Mouse (Mus musculus) megakaryocyte progenitor cell, adult 5-6 weeks (primary cell): Measurements from ENCODE around the gene Tenm4. TPM values are rescaled to one million over a fixed set of nuclear protein-coding genes. Genes with fewer than 3 reads are reported as not detected.

Experiments
- ATAC-seq: replicated peaks from 2 replicates; pipeline ENCODE4 v1.8.0; 2016; ENCODE audit warnings: mild to moderate bottlenecking, moderate TSS enrichment, inconsistent platforms; ENCODE audit not compliant: poor library complexity
- total RNA-seq, 2 experiments: library from RNA; stranded (forward) in 1 of 2; stranded (reverse) in 1 of 2; fragments of 157-497, 149-512 nt in 1 of 2; fragments of 200-1000 nt in 1 of 2; gene quantifications; 2 replicates each; pipeline versions ENCODE4 v1.2.3 to v1.2.4; 2015 to 2017

Gene Tenm4
- total RNA-seq, 2 experiments from 2014 or later, result not detected

DNA sequence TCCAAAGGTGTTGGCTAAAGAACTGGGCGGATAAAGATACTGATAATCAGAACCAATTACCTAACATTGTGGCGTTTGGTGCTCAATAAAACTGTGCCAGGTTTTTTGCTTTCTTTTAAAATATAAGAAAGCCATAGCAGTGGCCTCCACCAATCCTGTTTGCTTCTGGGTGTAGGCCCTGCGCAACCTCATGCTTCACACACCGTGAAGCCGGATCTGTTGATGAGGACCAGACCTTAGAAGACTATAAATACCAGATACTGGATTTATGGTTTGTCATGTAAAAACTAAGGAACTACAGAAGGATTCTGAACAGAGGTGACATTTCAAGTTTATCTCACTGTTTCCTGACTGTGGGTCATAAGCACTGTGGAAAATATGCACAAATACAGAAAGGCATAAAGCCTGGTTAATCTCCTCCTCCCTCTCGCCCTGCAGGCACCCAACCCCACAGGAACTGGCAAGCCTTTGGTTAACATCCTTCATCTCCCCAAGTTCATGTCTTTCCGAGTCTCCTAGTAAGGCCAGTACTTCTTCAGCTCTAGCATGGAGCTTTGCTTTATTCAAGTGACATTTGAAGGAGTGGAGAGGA lies 340.1 kb downstream of the Tenm4 start:
- ATAC-seq, result no peak

DNA sequence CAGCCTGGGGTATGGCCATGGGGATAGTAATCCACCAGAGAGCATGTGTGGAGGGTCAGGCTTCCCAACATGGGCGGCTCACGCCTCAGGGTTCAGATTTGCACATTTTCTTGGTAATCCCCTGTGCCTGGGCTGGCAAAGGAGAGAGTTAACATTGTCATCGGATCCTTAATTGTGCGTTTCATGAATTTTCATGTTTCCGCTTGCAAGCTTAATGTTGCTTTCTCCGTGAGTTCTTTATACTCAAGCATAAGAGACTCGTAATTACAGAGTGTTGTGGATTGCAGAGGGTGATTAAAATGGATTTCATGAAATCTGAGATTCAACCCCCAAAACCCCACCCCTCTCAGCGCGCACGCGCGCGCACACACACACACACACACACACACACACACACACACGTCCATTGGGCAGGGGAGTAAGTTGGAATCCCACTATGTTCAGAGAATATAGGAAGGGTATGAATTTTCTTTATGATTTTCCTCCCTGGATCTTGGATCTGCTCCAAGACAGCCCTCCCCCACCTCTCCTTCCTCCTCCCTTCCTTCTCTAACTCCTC lies 341.0 kb downstream of the Tenm4 start:
- ATAC-seq, result no peak

DNA sequence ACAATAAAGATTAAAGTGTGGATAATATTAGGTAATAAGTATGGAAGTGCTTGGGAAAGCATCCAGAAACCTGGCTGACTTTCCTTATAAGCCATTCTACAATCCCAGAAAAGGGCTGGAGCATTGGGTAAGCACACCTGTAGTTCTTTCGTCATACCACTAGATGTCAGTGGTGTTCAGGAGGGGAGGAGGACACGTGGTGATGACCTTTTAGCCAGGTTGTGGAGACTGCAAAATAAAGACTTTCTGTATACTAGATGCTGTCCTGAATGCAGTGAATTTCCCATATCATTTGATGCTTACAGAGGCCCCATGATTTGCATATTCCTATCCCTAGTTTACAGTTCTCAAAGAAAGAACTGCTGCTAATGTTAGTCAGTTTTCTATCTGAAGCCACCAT lies 348.2 kb downstream of the Tenm4 start:
- ATAC-seq, result peak; percentile 95

DNA sequence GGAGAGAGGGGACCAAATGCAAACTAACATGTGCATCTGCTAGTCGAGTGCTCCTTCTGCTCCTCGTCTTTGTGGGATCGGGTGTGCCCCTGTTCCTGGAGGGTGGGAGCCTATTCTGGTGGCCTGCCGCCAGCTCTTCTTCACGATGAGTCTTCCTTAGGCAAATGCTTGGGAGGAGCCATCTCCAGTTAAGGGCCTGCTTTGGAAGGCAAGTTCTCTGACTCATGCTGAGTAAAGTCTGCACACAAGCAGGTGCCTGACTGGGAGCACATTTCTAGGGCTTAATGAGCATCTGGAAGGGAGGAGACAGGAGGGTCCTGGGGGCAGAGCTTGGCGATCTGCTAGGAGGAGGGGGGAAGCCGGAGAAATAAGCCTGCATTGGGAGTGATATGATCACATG lies 350.9 kb downstream of the Tenm4 start:
- ATAC-seq, result no peak

DNA sequence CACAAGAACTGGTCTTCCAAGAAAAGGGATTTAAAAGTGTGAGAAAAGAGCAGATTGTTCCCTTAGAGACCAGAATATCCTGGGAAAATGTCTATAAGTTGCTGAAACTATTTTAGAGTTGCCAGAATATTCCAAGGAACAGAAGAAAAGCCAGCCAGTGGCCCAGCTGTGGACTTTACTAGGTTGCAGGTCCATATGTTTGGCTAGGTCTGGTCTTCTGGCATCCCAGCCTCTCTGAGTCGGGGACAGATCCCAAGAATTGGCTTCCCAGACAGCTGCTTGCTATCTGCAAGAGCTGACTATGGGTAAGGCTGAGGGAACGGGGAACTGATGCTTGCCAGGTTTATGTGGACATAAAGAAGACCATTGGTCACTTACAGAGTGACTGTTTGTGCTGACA lies 352.6 kb downstream of the Tenm4 start:
- no peak for ATAC-seq

DNA sequence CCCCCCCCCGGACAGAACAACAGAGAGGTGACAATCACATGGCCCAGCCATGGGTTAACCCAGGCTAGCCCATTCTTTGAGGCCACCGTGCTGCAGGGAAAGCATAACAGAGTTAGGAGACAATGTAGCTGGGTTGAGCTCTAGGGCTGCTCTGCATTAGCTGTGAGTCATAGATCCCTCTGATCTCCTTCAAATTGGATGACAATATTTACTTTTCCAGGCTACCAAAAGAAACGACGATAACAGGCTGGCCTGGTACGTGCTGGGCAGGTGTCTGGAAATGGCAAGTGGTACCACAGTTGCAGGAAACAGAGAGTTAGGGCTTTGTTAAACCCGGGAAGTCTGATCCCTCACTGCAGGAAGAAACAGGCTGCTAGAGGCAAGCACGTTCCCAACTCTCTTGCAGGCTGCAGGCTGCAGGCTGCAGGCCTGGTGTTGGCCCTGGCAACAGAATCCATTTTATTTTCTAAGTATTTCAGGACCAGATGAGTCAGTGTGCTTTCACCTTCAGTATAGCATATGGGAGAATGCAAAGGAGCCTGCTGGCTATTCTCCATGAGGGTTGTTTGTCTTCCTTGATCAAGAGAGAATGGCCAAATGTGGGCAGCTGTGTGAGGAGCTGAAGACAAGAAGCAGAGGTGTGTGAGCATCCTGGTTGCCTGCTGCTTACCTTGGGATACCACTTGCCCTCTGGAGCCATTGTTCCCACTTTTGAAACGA lies 353.6 kb downstream of the Tenm4 start:
- ATAC-seq, result no peak

DNA sequence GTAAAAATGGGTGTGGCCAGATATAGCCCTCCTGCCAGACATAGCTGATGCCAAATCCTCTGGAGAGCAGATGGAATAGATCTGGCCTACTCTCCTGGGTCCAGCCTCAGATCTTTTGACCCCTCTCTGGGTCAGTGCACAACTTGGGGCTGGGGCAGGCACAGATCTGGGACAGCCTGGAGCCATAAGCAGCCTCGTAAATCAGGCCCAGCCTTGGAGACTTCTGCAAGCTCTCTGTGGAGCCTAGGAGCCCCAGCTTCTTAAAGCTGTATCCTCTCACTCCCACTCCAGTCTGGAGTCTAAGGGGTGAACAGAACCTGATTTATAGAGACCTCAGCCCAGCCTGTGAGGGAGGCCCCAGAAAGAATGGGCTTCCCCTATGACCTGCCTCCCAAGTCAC lies 354.3 kb downstream of the Tenm4 start:
- ATAC-seq, result no peak

DNA sequence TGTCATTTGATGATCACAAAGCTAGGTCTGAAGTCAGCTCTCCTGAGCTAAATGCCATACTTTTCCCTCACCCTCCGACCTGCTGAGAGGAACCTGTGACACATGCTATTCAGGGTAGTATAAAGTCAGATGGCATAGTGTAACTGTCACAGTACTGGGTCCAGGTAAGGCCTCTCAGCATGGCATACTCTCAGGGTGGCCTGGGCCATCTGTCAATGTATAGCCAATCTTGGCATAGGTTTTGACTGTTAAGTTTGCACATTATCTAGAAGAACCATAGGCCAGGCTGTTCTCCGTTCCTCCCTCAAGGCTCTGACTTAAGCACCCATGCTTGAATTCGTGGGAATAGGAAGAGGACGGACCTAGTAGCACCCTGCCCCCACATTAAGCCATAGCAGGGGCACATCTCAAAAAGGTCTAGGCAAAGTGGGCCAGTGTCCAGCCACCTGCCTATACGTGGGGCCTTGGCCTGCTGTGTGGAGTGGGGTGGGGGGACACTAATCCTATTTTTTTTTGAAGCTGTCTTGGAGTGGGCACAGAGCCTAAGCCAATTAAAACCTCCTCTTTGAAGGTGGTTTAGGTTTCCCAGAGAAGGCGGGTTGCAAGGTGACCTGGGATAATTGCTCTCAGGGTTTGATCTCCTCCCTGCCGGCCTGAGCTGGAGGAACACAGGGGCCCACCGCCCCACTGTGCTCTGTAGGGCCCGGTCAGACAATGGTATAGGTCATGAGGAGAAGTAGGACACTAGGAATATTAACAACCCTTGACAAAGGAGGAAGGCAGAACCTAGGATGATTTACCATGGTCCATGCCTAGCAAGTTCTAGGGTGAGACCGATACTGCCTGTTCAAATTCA lies 359.8 kb downstream of the Tenm4 start:
- no peak for ATAC-seq

DNA sequence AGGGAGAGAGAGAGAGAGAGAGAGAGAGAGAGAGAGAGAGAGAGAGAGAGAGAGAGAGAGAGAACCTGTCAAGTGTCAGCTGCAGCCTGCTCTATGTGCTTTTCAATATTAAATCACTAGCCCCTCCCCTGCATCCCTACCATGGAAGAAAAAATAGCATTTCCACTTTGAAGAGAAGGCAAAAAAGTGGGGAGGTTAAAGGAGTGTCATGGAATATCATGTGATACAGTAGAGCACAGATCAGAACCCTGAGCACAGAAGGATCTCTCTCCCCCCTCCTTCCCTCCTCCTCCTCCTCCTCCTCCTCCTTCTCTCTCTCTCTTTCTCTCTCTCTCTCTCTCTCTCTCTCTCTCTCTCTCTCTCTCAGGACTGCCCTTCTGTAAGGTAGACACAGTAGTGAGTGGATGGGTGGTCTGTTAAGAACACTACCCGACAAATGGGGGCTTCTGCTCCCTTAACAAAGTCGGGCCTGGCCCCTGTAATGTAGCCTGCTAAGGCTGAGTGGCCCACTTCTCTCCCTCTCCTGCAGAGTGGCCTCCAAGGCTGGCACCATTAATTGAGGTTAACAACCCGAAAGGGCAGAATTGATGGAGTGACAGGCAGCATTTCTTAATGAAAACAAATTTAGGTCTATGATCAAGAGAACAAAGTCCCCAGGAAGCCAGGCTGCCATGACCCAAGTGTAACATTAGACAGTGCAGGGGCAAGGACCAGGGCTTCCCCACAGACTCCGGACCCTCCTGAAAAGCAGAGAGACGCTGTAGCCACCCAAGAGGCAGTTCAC lies 361.1 kb downstream of the Tenm4 start:
- no peak for ATAC-seq

DNA sequence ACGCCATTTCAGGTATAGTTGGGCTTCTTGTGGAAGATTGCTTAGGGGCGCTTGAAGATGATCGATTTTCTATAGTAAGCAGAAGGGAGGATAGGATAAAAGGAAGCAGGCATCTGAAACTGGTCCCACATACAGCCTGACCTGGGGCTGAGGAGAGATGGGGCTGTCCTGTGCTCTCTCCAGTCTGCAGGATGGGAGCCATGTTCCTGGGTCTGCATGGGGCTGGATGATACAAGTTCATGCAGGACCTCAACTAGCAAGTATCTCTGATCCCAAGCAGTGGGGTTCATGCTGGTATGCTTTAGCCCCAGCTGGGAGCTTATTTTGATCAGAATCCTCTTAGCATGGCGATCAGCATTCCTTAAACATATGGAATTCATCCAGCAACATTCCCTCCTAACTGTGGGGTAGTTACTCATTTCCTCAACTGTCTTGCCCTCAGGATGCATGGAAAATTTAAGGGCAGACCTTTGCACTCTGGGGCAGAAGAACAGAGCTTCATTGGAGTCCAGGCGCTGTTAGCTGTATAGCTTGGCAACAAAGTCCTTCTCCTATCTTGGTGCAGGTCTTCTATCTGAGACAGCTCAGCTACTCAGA lies 361.9 kb downstream of the Tenm4 start:
- no peak for ATAC-seq

DNA sequence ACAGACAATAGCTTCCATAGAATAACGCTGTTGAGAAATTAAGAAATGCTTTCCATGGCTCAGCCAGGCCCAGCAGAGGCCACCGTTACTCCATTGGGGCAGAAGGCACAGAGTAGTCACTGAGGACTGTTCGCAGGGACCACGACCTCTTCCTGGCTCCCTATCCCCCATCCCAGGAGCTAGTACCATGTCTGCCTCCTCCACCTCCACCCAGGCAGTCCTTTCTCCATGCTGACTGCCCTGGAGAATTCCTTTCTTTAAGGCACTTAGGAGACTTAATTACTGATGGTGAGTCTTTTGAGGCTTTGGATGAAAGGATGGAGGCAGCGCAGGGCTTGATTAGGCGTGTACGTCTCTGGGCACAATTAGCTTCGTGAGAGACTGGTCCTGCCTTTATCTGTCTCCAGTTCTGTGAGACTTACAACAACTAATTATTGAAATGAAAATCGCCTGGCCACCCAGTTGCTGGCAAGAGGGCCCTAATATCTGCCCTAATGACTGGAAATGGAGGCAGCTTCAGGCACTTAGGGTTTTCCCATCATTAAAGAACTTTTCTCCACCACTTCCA lies 365.4 kb downstream of the Tenm4 start:
- no peak for ATAC-seq

DNA sequence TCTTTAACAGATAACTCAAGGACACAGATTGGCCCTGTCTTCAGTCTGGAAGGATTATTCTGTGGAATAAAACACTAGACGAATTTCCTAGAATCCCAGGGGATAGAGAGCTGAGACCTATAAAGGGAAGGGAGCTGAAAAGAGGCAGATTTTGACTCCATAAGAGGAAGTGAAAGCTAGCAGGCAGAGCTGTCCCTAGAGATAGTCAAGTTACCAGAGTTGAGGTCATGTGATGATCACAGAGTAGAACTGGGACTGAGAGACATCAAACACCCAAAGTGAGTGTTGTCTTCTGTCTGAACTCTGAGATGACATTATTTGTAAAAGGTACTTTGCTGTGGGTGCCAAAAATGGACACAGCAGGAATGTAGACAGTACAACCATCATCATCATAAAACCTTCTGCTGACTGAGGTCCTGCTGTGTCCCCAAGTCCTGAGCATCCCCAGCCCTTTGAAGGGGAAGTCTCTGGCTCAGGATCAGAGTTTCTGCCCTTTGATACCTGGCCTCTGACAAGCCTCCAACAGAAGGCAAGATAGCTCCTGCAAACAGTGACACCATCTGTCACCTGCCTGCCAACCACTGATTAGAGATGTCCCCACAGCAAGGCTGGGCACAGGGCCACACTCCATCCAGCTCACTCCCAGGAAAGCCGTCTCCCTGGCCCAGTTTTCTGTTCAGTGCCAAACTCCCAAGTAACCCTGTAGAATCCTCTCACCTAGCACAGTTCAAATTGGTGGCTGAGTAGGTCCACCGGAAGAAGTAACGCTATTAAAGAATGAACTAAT lies 368.4 kb downstream of the Tenm4 start:
- 0 out of 2 replicates have a peak, but pooled peaks have one; percentile 46 for ATAC-seq

DNA sequence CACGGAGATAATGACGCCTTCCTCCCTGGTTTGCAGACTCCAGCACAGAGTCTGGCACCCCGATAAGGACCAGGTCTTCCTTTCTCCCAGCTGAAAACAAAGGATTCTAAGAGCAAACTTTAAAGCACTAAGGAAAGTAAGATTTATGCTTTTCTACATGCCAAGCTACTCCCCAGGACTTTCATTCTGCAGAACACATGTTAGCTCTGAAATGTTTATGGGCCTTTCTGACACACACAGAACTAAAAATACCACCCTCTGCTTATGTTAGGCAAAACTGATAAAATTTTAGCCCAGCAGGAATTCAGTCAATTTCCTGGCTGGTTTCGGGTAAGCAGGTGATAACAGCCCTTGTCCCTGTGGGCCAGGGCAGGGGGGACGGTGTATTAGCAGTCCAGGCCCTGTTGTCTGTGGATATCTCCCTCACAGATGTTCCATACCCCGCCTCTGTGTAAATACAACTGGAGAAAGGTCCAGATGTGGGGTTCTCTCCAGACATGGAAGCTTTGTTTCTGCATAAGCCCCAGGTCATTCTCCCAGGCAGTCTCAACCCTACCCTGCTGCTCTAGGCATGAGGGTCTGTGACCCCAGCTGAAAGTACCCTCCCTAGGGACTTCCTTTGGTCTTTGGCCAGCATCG lies 369.5 kb downstream of the Tenm4 start:
- no peak for ATAC-seq

DNA sequence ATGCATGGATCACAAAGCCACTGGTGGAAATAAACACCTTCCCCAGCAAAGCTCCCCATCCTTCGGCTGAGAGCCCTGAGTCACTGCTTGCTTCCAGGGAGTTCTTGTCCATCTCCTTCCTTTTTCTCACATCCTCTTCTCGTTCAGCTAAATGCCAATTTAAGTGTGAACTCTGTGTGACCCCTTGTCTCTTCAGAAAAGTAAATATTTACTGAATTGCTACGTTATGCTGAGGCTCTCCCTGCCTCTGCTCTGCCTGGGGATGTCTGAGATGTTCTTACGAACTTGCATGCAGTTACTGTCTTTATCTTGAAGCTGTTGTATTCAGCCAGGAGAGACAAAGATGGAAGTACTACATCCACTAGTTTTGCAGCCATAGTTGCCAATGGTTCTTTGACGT lies 374.9 kb downstream of the Tenm4 start:
- no peak for ATAC-seq

DNA sequence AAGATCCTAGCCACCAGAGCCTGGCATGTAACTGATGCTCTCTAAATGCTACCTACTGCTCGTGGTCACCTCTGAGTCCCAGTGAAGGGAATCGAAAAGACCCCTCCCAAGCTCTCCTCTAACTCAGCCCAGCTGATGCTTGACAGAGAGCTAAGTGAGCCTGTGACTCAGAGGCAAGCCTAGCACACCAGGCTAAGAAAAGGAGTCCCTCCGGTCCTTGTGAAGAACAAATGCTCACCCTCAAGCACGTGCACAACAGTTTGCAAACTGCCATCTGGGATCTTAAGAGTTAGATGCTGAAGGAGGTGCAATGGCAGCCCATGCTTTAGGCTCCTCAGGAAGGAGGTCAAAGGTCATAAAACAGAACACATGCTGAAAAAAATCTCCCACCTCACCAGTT lies 380.8 kb downstream of the Tenm4 start:
- ATAC-seq, result no peak

DNA sequence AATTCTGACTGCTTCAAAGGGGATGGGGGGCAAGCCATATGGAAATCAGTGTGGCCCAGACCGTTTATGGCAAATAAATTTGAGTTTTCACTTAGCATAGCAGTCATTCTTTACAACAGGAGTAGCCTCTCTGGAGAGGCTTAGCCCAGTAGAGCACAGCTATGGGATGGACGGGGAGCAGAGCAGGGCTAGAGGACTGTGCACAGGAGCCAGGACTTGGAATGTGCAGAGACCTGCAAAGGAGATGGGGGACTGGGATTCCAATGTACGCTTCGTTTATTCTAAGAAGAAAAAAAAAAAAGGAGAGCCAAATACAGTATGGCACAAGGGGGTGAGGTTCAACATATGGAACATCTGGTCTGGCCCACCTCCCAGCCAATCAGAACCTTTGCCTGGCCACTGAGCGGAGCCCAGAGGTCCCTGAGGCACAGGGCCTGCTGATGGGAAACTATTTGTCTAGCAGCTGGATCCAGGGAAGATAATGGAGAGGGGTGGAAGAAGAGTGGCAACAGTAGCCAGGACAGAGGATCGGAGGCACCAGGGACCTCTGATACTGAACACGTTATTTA lies 381.3 kb downstream of the Tenm4 start:
- ATAC-seq, result no peak

DNA sequence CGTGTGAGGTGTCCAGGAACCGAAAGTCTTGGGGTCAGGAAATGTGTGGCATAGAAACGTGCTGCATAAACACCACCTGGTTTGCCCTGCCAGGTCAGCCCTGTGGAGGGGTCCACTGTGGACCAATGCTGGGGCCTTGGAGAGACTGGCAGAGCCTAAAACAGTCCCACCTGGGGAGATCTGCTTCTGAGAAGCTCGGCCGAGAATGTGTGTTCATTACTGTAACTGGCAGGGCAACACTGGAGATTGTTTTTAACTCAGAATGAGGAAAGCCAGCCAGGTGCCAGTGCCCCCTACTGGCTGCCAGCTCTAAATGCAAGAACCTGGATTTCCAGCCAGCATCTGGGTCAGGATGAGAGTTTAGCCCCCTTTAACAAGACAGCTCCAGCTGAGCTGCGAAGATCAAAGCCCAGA lies 383.2 kb downstream of the Tenm4 start:
- peak; percentile 66; the same call in 1 of the 2 replicates for ATAC-seq

DNA sequence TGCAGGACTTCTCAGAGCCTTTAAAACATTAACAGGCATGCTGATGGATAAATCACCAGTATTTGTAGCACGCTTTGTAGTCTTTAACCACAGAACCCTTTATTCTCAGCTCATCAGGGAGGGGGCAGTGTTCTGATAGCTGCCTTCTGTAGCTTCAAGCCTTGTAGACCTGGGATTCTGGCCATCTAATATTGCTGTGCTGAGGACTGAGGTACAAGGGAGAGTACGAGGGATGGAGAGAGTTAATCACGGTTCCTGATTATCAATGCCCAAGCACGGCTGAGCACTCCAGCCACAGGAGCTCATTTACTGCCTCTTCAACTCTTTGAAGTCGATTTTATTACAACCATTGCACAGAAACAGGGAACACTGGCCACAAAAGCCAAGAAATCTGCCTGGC lies 384.2 kb downstream of the Tenm4 start:
- no peak for ATAC-seq
